Mouse (Mus musculus): ENCODE measurements around the gene Hbs1l. TPM values are rescaled to one million over a fixed set of nuclear protein-coding genes. Genes with fewer than 3 reads are reported as not detected.

Gene Hbs1l
- total RNA-seq, 2 experiments from 2014 or later, result 72.5 to 88.3 TPM

DNA sequence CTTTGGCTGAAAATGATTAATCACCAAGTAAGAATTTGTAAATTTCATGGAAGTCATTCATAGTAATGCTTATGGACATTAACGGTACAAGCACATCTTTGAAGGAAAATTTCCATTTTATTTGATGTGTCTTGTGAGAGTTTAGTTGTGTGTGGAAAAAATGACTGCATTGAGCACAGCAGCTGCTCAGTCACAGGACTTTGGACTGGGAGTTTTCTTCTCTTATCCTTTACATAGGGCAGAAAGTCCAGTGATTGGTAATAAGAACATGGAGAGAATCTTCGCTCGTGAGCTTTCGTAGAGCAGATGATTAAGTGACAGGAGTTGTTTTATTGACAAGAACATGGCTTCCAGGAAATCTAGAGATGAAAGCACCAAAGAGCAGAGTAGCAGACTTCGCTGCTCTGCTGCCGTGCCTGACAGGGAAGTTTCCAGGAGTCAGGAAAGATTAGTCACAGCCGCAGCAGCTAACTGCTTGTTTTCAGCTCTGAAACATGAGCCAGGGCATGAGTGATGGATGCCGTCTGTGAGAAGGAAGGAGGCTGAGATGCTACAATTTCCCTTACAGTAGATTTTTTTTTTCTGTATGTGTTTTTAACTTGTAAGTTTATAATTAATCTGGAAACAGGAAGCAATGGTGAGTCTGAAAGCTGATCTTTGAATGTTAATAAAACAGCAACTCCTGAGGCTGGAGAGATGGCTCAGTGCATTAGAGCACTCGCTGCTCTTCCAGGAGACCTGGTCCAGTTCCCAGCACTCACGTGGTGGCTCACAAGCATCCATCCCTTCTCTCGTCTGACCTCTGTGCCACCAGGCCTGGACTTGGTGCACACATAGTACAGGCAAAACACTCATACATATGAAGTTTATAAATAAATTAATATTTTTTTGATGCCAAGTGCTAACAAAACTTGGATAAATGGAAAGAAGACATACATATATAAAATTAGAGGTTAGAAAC is 9.2 kb downstream of the Hbs1l start:
- no peak for ATAC-seq (replicated peaks; ENCODE audit: poor library complexity)

GRCm38 (mm10) chr10:21313732-21314131 is 18.0 kb downstream of the Hbs1l start:
- no peak for ATAC-seq (replicated peaks; ENCODE audit: poor library complexity)

GRCm38 (mm10) chr10:21316123-21316522 is 20.3 kb downstream of the Hbs1l start:
- no peak for ATAC-seq (replicated peaks; ENCODE audit: poor library complexity)

DNA sequence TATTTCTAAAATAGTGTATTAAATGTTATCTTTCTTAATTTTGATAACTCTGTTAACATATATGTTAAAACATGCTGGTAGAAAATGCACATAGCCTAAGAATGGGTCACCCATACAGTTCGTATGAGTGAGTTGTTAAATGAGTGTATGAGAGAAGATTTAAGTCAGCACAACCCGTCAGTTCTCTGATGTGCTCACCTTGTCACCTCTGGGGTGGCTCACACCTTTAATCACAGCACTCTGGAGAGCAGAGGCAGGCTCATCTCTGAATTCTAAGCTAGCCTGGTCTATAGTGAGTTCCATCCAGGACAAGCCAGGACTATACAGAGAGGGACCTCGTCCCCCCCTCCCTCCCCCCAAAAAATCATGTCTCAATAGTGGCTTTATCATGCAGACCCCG is 22.5 kb downstream of the Hbs1l start:
- no peak for ATAC-seq (replicated peaks; ENCODE audit: poor library complexity)

- no peak for ATAC-seq (replicated peaks; ENCODE audit: poor library complexity)
These were observed 23.2 kb downstream of the Hbs1l start for GRCm38 (mm10) chr10:21318996-21319395.

DNA sequence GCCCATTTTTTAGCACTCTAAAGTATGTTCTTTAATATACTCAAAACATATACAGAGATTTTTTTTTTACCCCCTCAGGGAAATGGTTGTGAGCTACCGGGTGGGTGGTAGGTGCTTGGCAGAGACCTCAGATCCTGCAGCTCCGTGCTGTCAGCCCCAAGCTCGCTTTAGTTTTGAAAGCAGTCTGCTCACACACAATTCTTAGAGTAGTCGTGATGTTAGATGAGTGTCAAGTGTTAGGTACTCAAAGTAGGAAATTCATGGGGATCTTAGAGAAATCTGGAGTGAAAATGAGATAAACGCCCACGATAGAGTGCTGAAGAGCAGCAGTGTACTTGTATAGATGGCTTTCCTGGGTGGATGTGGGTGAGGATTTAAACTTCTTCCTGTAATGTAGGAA is 24.8 kb downstream of the Hbs1l start:
- no peak for ATAC-seq (replicated peaks; ENCODE audit: poor library complexity)

DNA sequence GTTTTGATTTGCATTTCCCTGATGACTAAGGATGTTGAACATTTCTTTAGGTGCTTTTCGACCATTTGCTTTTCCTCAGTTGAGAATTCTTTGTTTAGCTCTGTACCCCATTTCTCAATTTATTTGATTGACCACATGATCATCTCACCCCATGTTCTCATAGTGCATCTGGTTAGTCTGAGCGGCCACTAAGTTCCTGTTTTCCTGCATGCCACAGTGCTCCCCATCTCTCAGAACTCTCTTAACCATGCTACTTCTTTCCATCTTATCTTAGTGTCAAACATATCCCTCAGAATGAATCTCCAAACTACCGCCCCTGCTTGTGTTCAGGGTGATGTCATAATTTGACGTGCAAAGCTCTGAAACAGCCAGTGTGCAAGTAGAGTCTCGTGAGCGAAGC is 30.6 kb downstream of the Hbs1l start:
- peak; percentile 66 for ATAC-seq (replicated peaks; ENCODE audit: poor library complexity)

GRCm38 (mm10) chr10:21327605-21328135 is 31.9 kb downstream of the Hbs1l start:
- ATAC-seq (replicated peaks; ENCODE audit: poor library complexity), result no peak

GRCm38 (mm10) chr10:21334349-21335105 is 38.7 kb downstream of the Hbs1l start:
- peak; percentile 39 for ATAC-seq (replicated peaks; ENCODE audit: poor library complexity)

DNA sequence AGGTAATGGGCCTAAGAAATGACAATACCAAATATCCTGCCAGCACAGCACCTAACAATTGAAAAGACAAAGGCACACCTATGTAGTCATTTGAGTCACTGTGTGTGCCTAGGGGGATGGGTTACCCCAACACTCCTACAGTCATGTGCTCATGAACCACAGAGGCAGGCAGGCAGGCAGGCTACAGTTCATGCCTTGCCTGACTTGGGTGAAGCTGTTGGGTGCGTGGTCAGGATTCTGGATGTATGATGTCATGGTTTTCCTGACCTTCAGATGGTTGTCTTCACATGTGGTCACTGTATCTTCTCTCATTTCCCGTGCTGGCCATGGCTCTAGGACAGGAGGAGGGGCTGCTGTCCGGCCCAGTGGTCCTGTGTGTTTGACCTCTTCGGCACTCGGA is 39.8 kb downstream of the Hbs1l start:
- ATAC-seq (replicated peaks; ENCODE audit: poor library complexity), result no peak; the same call in 1 of the 2 replicates

GRCm38 (mm10) chr10:21337191-21337590 is 41.4 kb downstream of the Hbs1l start:
- ATAC-seq (replicated peaks; ENCODE audit: poor library complexity), result peak; percentile 59; the same call in 1 of the 2 replicates

DNA sequence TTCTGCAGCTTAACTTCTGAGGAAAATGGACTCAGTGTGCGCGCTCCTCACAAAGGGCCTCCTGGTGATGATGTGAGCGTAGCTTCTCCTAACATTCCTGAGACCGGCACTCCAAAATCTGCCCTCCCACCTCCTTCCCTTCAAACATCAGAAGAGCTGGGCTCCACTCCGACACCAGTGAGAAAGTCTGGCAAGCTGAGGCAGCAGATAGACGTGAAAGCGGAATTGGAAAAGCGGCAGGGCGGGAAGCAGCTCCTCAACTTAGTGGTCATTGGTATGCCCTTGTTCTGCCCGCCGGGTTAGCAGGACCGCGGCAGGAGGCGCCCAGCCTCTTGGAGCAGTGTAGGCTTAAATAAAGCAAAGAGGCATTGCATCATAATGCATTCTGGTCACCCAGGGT is 45.9 kb downstream of the Hbs1l start:
- no peak for ATAC-seq (replicated peaks; ENCODE audit: poor library complexity)

GRCm38 (mm10) chr10:21342331-21343005 is 46.7 kb downstream of the Hbs1l start:
- no peak for ATAC-seq (replicated peaks; ENCODE audit: poor library complexity)

DNA sequence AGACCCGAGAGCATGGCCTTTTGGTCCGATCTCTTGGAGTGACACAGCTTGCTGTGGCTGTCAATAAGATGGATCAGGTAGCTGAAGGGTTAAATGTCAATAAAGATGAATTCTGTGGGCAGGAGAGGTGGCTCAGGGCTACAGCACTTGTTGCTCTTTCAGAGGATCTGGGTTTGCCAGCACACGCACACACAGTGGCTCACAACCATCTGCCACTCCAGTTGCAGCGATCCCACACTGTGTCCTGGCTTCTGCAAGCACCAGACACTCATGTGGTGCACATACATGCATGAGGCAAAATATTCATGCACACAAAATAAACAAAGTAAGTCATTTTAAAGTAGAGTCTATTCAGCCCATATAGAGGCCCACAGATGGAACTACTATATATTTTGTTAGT is 51.6 kb downstream of the Hbs1l start:
- no peak for ATAC-seq (replicated peaks; ENCODE audit: poor library complexity)

DNA sequence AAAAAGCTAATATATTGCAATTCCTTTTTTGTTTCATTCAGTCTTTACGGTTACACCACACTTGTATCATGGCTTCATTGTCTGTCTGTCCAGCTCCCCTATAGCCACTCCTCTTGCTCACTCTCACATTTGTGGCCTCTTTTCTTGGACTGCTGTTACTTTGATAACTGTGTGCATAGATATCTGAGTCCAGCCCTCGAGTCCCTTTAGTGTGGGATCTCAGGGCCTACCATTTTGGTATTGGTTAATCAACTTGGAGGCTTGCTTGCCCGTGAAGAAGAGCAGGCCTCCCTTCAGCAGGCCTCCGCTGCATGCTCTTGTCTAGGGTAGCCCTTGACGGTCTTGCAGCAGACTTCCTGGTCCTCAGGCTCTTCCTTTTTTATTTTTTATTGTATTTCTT is 53.7 kb downstream of the Hbs1l start:
- no peak for ATAC-seq (replicated peaks; ENCODE audit: poor library complexity)

DNA sequence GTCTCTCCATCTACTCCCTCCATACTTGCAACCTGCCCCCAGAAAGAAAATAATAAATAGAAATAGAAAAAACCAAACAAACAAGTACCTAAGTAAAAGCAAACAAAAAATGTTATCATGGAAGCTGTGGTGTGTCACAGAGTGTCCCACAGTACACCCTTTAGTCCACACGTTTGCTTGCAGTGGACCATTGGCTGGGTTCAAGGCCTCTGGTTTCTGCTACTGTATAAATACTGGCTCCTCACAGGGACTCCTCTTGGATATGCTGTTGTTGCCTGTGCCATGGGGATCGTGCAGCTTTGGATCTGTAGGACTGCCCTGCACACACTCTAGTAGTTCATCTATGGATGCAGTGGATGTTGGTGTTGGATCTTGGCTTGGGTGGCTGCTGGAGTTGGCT is 54.2 kb downstream of the Hbs1l start:
- ATAC-seq (replicated peaks; ENCODE audit: poor library complexity), result no peak

GRCm38 (mm10) chr10:21350531-21351515 is 55.0 kb downstream of the Hbs1l start:
- no peak for ATAC-seq (replicated peaks; ENCODE audit: poor library complexity)

DNA sequence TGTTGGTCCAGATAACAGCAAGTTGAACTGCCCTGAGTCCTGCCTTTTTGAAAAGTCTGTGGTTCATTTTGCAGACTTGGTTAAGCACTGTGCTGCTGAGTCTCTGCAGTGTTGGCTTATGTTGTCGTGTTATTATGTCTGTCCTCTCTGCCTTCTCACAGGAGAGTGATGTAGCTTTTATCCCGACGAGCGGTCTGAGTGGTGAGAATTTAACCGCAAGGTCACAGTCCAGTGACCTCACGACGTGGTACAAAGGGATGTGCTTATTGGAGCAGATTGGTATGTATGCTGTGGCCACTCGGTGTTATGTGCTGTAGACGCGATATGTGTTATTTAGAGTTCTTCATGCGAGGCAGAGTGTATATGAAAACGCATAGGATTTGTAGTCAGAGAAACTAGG is 56.0 kb downstream of the Hbs1l start:
- ATAC-seq (replicated peaks; ENCODE audit: poor library complexity), result no peak

- no peak for ATAC-seq (replicated peaks; ENCODE audit: poor library complexity)
These were observed 58.1 kb downstream of the Hbs1l start for GRCm38 (mm10) chr10:21353890-21354289.

GRCm38 (mm10) chr10:21354506-21354905 is 58.7 kb downstream of the Hbs1l start:
- no peak for ATAC-seq (replicated peaks; ENCODE audit: poor library complexity)
